Mouse (Mus musculus) intestine, postnatal 0 days (tissue): ENCODE measurements at regions not wholly inside any gene's neighbourhood (a gene's known extent, or its start where the extent isn't known, plus 50 kb on each side); places are given as distances from the start of the nearest gene placed in this dataset.

Experiments used
- ATAC-seq: fragments of 200-750 bp; cut with Nextera tagmentation; 2 replicates; pipeline ENCODE4 v1.8.0; 2017; ENCODE audit warnings: mild to moderate bottlenecking, moderate TSS enrichment, moderate library complexity
- H3K27ac ChIP-seq: fragments of 300-500 bp; sonication (generic); 2 replicates; pipeline ENCODE4 v1.5.1; 2014; ENCODE audit warnings: mild to moderate bottlenecking, low read depth, low read length, moderate library complexity
- H3K27me3 ChIP-seq: fragments of 300-500 bp; sonication (generic); replicated peaks from 2 replicates; pipeline ENCODE4 v1.6.1; 2014; ENCODE audit warnings: low read length, mixed read lengths; ENCODE audit not compliant: control insufficient read depth, insufficient read depth
- H3K36me3 ChIP-seq: fragments of 300-500 bp; sonication (generic); 2 replicates; pipeline ENCODE4 v1.6.1; 2014; ENCODE audit warnings: mild to moderate bottlenecking, moderate library complexity; ENCODE audit not compliant: control insufficient read depth, insufficient read depth
- H3K4me1 ChIP-seq: fragments of 300-500 bp; sonication (generic); replicated peaks from 2 replicates; pipeline ENCODE4 v1.6.1; 2014; ENCODE audit warnings: antibody characterized with exemption, low read length, mixed read lengths; ENCODE audit not compliant: control insufficient read depth, insufficient read depth
- H3K4me2 ChIP-seq: fragments of 300-500 bp; sonication (generic); replicated peaks from 2 replicates; pipeline ENCODE4 v1.6.1; 2014; ENCODE audit warnings: low read depth, mild to moderate bottlenecking, moderate library complexity
- H3K4me3 ChIP-seq: fragments of 300-500 bp; sonication (generic); 2 replicates; pipeline ENCODE4 v1.5.1; 2014; ENCODE audit warnings: low read depth, low read length
- H3K9ac ChIP-seq: fragments of 300-500 bp; sonication (generic); 2 replicates; pipeline ENCODE4 v1.6.1; 2014; ENCODE audit warnings: mild to moderate bottlenecking, low read depth, low read length
- H3K9me3 ChIP-seq: fragments of 300-500 bp; sonication (generic); 2 replicates; pipeline ENCODE4 v1.6.1; 2016; ENCODE audit warnings: mixed run types; ENCODE audit not compliant: control insufficient read depth
- CTCF ChIP-seq: sonication (generic); IDR thresholded peaks from 2 replicates; pipeline ENCODE4 v1.5.1; 2016; ENCODE audit warnings: low read depth, mild to moderate bottlenecking, control low read depth, antibody characterized with exemption, moderate library complexity
- WGBS: fragments of 180-500 bp; shearing (Covaris S2); extraction: QIAGEN DNeasy Blood & Tissue Kit; methylation state at CpG from one replicate; pipeline ENCODE4 v1.1.7; 2014; 5-methylcytosine and 5-hydroxymethylcytosine counted together

DNA sequence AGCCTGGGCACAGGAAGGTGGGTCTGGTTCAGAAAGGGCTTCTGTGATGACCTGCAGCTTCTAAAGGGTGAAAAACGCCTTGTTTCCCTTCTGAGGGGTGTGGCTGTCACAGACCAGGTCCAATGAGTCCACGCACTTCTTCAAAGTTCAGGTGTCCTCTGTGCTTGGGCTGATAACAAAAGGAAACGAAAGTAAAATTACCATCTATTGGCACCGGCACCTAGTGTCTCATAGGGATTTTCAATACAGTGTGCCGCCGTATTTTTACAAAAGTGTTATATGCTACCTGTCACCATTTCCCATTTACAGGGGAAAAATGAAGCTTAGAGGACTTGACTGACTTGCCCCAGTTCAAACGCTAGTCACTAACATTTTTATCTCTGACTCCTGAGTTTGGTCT lies 89.3 kb downstream of the Fam76b start:
- Histone ChIP-seq H3K27me3 (no peaks in the 10 kb centered on the region), H3K4me3 (no peak overlapping the region)
- ATAC-seq = no peak

DNA sequence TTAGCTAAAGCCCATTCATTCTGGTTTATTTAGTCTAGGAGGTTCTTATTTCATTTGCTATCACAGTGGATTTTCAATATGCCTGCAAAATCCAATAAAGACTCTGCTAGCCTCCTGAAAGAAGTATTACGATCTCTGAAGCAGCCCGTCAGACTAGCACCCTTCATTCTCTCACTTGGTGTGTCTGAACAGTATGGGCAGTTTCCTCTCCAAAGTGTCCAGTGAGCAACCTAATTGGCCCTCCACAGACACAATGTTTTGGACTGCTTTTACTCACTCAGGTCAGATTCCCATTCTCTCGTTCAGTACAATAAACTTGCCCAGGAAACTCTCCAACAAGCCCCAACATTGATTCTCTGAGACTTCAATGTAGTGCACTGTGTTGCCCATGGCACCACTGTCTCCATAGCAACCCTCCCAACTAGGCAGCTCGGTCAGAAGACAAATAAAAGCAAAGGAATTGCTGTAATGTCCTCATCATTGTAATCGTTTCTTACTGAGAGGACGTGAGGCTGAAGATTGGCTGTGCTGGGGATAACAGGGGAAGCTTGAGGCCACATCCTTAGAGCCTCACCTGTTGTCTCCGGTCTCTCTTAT lies 91.2 kb downstream of the Fam76b start:
- Histone ChIP-seq H3K4me3 (no peak overlapping the region), H3K27ac (no peak overlapping the region), H3K4me1 (no peaks in the 10 kb centered on the region), H3K36me3 (no peaks in the 10 kb centered on the region), H3K4me2 (no peak overlapping the region), H3K9ac (no peak overlapping the region), H3K9me3 (no peaks in the 10 kb centered on the region), H3K27me3 (no peaks in the 10 kb centered on the region)
- 52% methylated on average over 7 of the region's 7 CpGs for WGBS
- ATAC-seq = no peak
- TF ChIP-seq CTCF = no peak

More for the DNA sequence above, 89.3 kb downstream of the Fam76b start:
- Histone ChIP-seq H3K4me2 (no peak overlapping the region), H3K9me3 (no peaks in the 10 kb centered on the region), H3K4me1 (no peaks in the 10 kb centered on the region), H3K9ac (no peak overlapping the region), H3K27ac (no peak overlapping the region), H3K36me3 (no peaks in the 10 kb centered on the region)
- no peak for TF ChIP-seq CTCF
- 62% methylated on average over 7 of the region's 7 CpGs for WGBS

DNA sequence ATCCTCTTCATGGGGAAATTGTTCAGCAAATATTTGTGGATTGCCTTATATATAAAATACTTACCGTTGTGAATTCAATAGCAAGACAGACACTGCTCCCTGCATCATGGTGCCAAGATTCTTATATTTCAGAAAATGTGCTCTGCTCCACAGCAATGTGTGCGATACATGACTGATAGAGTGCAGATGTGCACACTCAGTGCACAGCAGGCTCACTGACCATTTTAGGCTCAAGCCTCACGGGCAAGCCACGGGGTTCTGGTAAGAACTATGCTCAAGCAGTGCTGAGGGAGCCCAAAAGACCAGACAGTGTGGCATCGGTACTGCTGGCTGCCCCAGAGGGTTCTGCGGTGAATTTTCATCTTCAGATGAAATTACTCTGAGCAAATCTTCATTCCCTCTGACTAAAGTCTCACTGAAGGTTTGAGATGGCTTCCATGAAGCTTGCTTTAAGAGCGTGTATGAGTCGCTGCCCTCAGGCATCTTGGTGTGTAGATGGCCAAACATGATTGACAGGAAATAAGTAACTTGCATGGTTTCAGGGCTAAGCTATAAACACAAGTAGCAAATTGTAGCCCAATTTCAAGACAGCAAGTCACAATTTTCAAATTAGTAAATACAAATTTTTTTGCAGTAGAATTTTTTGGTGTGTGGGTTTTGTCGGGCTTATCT lies 92.4 kb downstream of the Fam76b start:
- no peak overlapping the region for H3K27ac ChIP-seq
- WGBS = 77% methylated on average over 9 of the region's 9 CpGs

DNA sequence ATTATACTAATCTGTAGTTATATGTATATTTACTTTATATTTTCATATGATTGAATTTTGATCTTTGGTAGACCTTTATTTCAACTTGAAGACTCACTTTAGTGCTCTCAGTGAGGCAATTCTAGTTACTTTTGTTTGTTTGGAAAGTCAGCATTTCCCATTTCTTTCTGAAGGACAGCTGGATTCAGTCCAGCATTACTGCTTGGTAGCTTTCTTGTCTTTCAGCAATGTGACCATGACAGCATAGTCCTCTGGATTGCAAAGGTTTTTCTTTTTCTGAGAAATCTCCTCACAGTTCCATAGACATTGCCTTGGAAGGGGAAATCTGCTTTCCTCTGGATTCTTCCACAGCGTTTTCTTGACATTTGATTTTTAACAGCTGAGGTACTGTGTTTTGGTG lies 93.1 kb downstream of the Fam76b start:
- Histone ChIP-seq H3K36me3 (no peaks in the 10 kb centered on the region), H3K4me1 (no peaks in the 10 kb centered on the region), H3K4me3 (no peak overlapping the region), H3K27me3 (no peaks in the 10 kb centered on the region), H3K4me2 (no peak overlapping the region), H3K9ac (no peak overlapping the region), H3K9me3 (no peaks in the 10 kb centered on the region), H3K27ac (no peak overlapping the region)
- ATAC-seq = no peak
- TF ChIP-seq CTCF = no peak
- WGBS = 68% methylated on average over 1 of the region's 1 CpGs

More for the DNA sequence above, 92.4 kb downstream of the Fam76b start:
- H3K4me3 ChIP-seq = no peak overlapping the region
- ATAC-seq = no peak
- no peak overlapping the region for H3K9ac ChIP-seq
- no peaks in the 10 kb centered on the region for H3K4me1 ChIP-seq
- H3K9me3 ChIP-seq = no peaks in the 10 kb centered on the region
- H3K27me3 ChIP-seq = no peaks in the 10 kb centered on the region
- no peak for TF ChIP-seq CTCF
- no peak overlapping the region for H3K4me2 ChIP-seq
- no peaks in the 10 kb centered on the region for H3K36me3 ChIP-seq

DNA sequence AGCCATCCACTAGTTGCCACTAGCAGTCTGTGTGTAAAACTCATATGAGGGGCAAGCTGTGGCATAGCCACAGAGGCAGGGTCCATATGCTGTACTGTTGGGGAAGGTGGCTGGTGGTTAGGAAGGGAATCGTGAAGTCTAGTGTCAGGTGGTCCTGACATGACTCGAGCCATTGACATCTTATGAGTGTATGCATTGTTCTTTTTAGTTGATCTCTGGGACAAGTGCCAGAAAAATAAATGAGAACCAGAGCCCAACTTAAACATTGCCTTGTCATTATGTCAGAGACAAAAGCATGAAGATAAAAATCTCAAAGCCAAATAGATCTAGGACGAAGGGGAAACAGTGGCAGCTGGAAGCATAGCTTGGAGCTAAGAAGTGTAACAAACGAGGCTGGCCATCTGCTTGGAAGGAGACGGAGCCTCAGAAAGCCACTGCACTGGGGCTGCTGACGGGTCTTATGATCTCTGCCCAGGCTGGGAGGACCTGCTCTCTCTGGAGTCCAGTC lies 104.5 kb downstream of the Fam76b start:
- 29% methylated on average over 6 of the region's 6 CpGs for WGBS
- no peaks in the 10 kb centered on the region for H3K9me3 ChIP-seq
- H3K27me3 ChIP-seq = no peaks in the 10 kb centered on the region
- TF ChIP-seq CTCF = no peak
- no peak overlapping the region for H3K9ac ChIP-seq
- ATAC-seq = no peak
- H3K27ac ChIP-seq = no peak overlapping the region
- H3K4me1 ChIP-seq = no peaks in the 10 kb centered on the region
- H3K36me3 ChIP-seq = no peaks in the 10 kb centered on the region
- H3K4me3 ChIP-seq = no peak overlapping the region
- no peak overlapping the region for H3K4me2 ChIP-seq

DNA sequence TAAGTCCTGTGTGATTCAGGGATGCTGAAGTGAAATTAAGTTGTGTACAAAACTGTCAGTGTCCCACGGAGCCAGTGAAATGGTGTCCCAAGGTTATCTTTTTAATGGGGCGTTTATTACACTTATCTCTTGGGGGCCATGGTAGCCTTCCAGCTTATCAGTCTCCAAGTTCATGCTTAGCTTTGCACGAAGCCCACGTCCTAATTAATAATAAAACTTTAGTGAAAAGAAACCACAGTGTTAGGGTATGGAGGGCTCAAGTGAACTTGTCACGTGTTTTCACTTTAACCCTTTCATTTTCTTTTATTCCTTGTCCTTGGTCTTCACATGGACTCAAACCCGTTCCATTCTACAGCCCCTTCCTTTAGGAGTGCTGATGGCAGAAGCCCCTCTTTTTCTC lies 105.9 kb downstream of the Fam76b start:
- H3K4me3 ChIP-seq = no peak overlapping the region
- no peaks in the 10 kb centered on the region for H3K27me3 ChIP-seq
- WGBS = 30% methylated on average over 6 of the region's 6 CpGs
- no peaks in the 10 kb centered on the region for H3K36me3 ChIP-seq
- H3K4me1 ChIP-seq = no peaks in the 10 kb centered on the region
- H3K9ac ChIP-seq = no peak overlapping the region
- H3K27ac ChIP-seq = no peak overlapping the region
- H3K4me2 ChIP-seq = no peak overlapping the region
- no peaks in the 10 kb centered on the region for H3K9me3 ChIP-seq
- no peak for TF ChIP-seq CTCF
- ATAC-seq = no peak
